ENCODE assay signal across 20 mouse cellular contexts in genomic region chr5:139047171-139047570, GRCm38 (mm10). TPM values are rescaled to one million over a fixed set of nuclear protein-coding genes. Genes with fewer than 3 reads are reported as not detected.
DNase-seq lines count a peak whose midpoint lies in the region; ATAC-seq lines count a peak whose summit lies in the region.
"Had no signal": no experiment of that assay in that cellular context is flagged by ENCODE, and none has a peak within 500 bp of the region (broad histone marks: within the 10 kb centered on the region; RNA-seq: fewer than 3 reads in every experiment).

No protein-coding gene starts in this region.

- H3K27ac ChIP-seq in hindbrain, embryonic 13.5 days, result peak overlapping the region; percentile 24; the same call in 1 of the 2 replicates
- no peak overlapping the region for H3K27ac ChIP-seq in hindbrain, embryonic 12.5 days
- no peak overlapping the region for H3K27ac ChIP-seq in midbrain, embryonic 14.5 days (replicated peaks; ENCODE audit: low read depth, low read length)
- H3K27ac ChIP-seq in midbrain, embryonic 15.5 days, result no peak overlapping the region
- H3K27ac ChIP-seq: embryonic facial prominence, embryonic 15.5 days; gastrocnemius, adult 2 months; hindbrain, embryonic 15.5 days had no signal

- 26% methylated on average over 2 of the region's 2 CpGs for WGBS in hindbrain, embryonic 13.5 days
- WGBS in hindbrain, embryonic 12.5 days, result 44% methylated on average over 2 of the region's 2 CpGs
- 41% methylated on average over 2 of the region's 2 CpGs for WGBS in midbrain, embryonic 14.5 days
- WGBS in midbrain, embryonic 15.5 days, result 29% methylated on average over 2 of the region's 2 CpGs

- no peak overlapping the region for H3K4me2 ChIP-seq in hindbrain, embryonic 13.5 days
- H3K4me2 ChIP-seq in hindbrain, embryonic 12.5 days (replicated peaks), result no peak overlapping the region
- no peak overlapping the region for H3K4me2 ChIP-seq in midbrain, embryonic 14.5 days (ENCODE audit: low read length)
- H3K4me2 ChIP-seq in midbrain, embryonic 15.5 days, result no peak overlapping the region
- H3K4me2 ChIP-seq: embryonic facial prominence, embryonic 15.5 days; heart, embryonic 12.5 days; hindbrain, embryonic 15.5 days had no signal

- DNase-seq in midbrain, embryonic 14.5 days, result peak; percentile 58
- DNase-seq in brain, adult 2 months (ENCODE audit: low read depth, low spot score), result peak; percentile 72
- DNase-seq in telencephalon, adult 2 months (ENCODE audit: low read depth, low spot score), result peak; percentile 33
- no peak for DNase-seq in cerebellum, adult 9-10 months
- DNase-seq: adrenal gland, adult 8-10 months; cerebellum, adult 2 months; cerebellum, postnatal 14 days; embryo, embryonic 11 days; gastrocnemius, adult 2 months; gastrocnemius, postnatal 25 days had no signal

- no peaks in the 10 kb centered on the region for H3K9me3 ChIP-seq in hindbrain, embryonic 13.5 days
- no peaks in the 10 kb centered on the region for H3K9me3 ChIP-seq in hindbrain, embryonic 12.5 days (replicated peaks)
- H3K9me3 ChIP-seq in midbrain, embryonic 14.5 days (ENCODE audit: control insufficient read depth, low read length), result no peaks in the 10 kb centered on the region
- no peaks in the 10 kb centered on the region for H3K9me3 ChIP-seq in midbrain, embryonic 15.5 days
- H3K9me3 ChIP-seq: embryonic facial prominence, embryonic 15.5 days; G1E; heart, embryonic 12.5 days; hindbrain, embryonic 15.5 days had no signal

- no peak for ATAC-seq in hindbrain, embryonic 13.5 days (ENCODE audit: low FRiP score)
- no peak for ATAC-seq in hindbrain, embryonic 12.5 days (ENCODE audit: low FRiP score)
- no peak for ATAC-seq in midbrain, embryonic 14.5 days (ENCODE audit: low FRiP score, low TSS enrichment)
- ATAC-seq in midbrain, embryonic 15.5 days (replicated peaks), result no peak
- ATAC-seq: inflammation-experienced regulatory T-cells, adult 6 months; intestine, postnatal 0 days had no signal

- peaks cover 54% of the 10 kb centered on the region for H3K36me3 ChIP-seq in hindbrain, embryonic 13.5 days
- 0 out of 2 replicates have a peak, but pooled peaks cover under 1% of the 10 kb centered on the region for H3K36me3 ChIP-seq in hindbrain, embryonic 12.5 days
- H3K36me3 ChIP-seq in midbrain, embryonic 14.5 days (ENCODE audit: control insufficient read depth, insufficient read depth, low read length), result peaks cover 18% of the 10 kb centered on the region
- peaks cover 10% of the 10 kb centered on the region; the same call in 1 of the 2 replicates for H3K36me3 ChIP-seq in midbrain, embryonic 15.5 days (replicated peaks)
- H3K36me3 ChIP-seq: embryonic facial prominence, embryonic 15.5 days; G1E; heart, embryonic 12.5 days had no signal

- no peaks in the 10 kb centered on the region for H3K27me3 ChIP-seq in hindbrain, embryonic 13.5 days
- no peaks in the 10 kb centered on the region for H3K27me3 ChIP-seq in hindbrain, embryonic 12.5 days
- no peaks in the 10 kb centered on the region for H3K27me3 ChIP-seq in midbrain, embryonic 14.5 days (ENCODE audit: control insufficient read depth, insufficient read depth, low read length)
- H3K27me3 ChIP-seq in midbrain, embryonic 15.5 days (replicated peaks), result no peaks in the 10 kb centered on the region
- H3K27me3 ChIP-seq: embryonic facial prominence, embryonic 15.5 days; heart, embryonic 12.5 days; hindbrain, embryonic 15.5 days had no signal

- no peak overlapping the region for H3K9ac ChIP-seq in hindbrain, embryonic 13.5 days
- no peak overlapping the region for H3K9ac ChIP-seq in hindbrain, embryonic 12.5 days
- no peak overlapping the region for H3K9ac ChIP-seq in midbrain, embryonic 14.5 days (replicated peaks; ENCODE audit: low read length)
- H3K9ac ChIP-seq in midbrain, embryonic 15.5 days, result no peak overlapping the region
- H3K9ac ChIP-seq: embryonic facial prominence, embryonic 15.5 days; heart, embryonic 12.5 days; hindbrain, embryonic 15.5 days had no signal

- H3K4me3 ChIP-seq in hindbrain, embryonic 13.5 days, result no peak overlapping the region
- no peak overlapping the region for H3K4me3 ChIP-seq in hindbrain, embryonic 12.5 days
- no peak overlapping the region for H3K4me3 ChIP-seq in midbrain, embryonic 14.5 days (replicated peaks; ENCODE audit: low read depth, low read length)
- H3K4me3 ChIP-seq in midbrain, embryonic 15.5 days, result no peak overlapping the region
- H3K4me3 ChIP-seq: embryonic facial prominence, embryonic 15.5 days; erythroblast, embryonic 14.5 days; gastrocnemius, adult 2 months; heart, embryonic 12.5 days; hindbrain, embryonic 15.5 days had no signal

- H3K4me1 ChIP-seq in hindbrain, embryonic 13.5 days (replicated peaks), result peaks cover 22% of the 10 kb centered on the region
- peaks cover 6% of the 10 kb centered on the region; the same call in 1 of the 2 replicates for H3K4me1 ChIP-seq in hindbrain, embryonic 12.5 days
- H3K4me1 ChIP-seq in midbrain, embryonic 14.5 days (ENCODE audit: control insufficient read depth, insufficient read depth, low read length), result no peaks in the 10 kb centered on the region
- H3K4me1 ChIP-seq in midbrain, embryonic 15.5 days, result 0 out of 2 replicates have a peak, but pooled peaks cover 6% of the 10 kb centered on the region
- H3K4me1 ChIP-seq: embryonic facial prominence, embryonic 15.5 days had no signal

RNA-seq across cellular contexts. Expression of gene Pdgfa, which starts 50.0 kb away (rescaled TPM):
- polyA plus RNA-seq in hindbrain, embryonic 13.5 days (2015; fragmentation: Nextera tagmentation; extraction: Ambion mirVana), result 13.7 and 14.5 TPM in 2 replicates
- polyA plus RNA-seq in hindbrain, embryonic 12.5 days (2016; fragmentation: Nextera tagmentation; extraction: Ambion mirVana), result 11.2 and 13.4 TPM in 2 replicates
- polyA plus RNA-seq in midbrain, embryonic 14.5 days (2014; fragmentation: Nextera tagmentation; extraction: Ambion mirVana), result 16.2 and 24.6 TPM in 2 replicates
- 22.5 and 23.6 TPM in 2 replicates for polyA plus RNA-seq in midbrain, embryonic 15.5 days (2015; fragmentation: Nextera tagmentation; extraction: Ambion mirVana)
- polyA plus RNA-seq: G1E had no signal
